Comparison of ENCODE assay signal across 9 mouse cellular contexts in genomic region chr12:86305045-86305444, GRCm38 (mm10). TPM values are rescaled to one million over a fixed set of nuclear protein-coding genes. Genes with fewer than 3 reads are reported as not detected.
DNase-seq lines count a peak whose midpoint lies in the region; ATAC-seq lines count a peak whose summit lies in the region.
"Had no signal": no experiment of that assay in that cellular context is flagged by ENCODE, and none has a peak within 500 bp of the region (broad histone marks: within the 10 kb centered on the region; RNA-seq: fewer than 3 reads in every experiment).

No protein-coding gene starts in this region.

- no peaks in the 10 kb centered on the region for H3K36me3 ChIP-seq in heart, embryonic 16.5 days (ENCODE audit: control insufficient read depth, insufficient read depth)
- H3K36me3 ChIP-seq in intestine, embryonic 14.5 days (ENCODE audit: control insufficient read depth, insufficient read depth, low read length) = no peaks in the 10 kb centered on the region
- H3K36me3 ChIP-seq in megakaryocyte, embryonic 14.5 days (replicated peaks; ENCODE audit: low read length) = no peaks in the 10 kb centered on the region

- no peak for DNase-seq in heart, adult 8-10 months (ENCODE audit: low spot score)
- peak; percentile 28 for DNase-seq in NIH3T3 (ENCODE audit: low read depth)
- no peak for DNase-seq in intestine, embryonic 14.5 days (ENCODE audit: low spot score)
- DNase-seq in cerebellum, postnatal 10 days = no peak
- no peak for DNase-seq in urinary bladder, postnatal 25 days (ENCODE audit: low spot score)
- DNase-seq in layer of hippocampus, adult 11-12 months (ENCODE audit: low spot score) = no peak
- DNase-seq: cerebellum, postnatal 36 days had no signal

- peak overlapping the region; percentile 64 for H3K4me2 ChIP-seq in heart, embryonic 16.5 days (ENCODE audit: low read depth, low read length)
- peak overlapping the region; percentile 47 for H3K4me2 ChIP-seq in intestine, embryonic 14.5 days (ENCODE audit: low read length)

- no peak overlapping the region for H3K9ac ChIP-seq in heart, embryonic 16.5 days (ENCODE audit: low read length)
- H3K9ac ChIP-seq in intestine, embryonic 14.5 days (ENCODE audit: low read length) = no peak overlapping the region

- H3K9me3 ChIP-seq in heart, embryonic 16.5 days (replicated peaks; ENCODE audit: control insufficient read depth, low read length) = no peaks in the 10 kb centered on the region
- H3K9me3 ChIP-seq in intestine, embryonic 14.5 days (ENCODE audit: control insufficient read depth, low read length) = no peaks in the 10 kb centered on the region
- H3K9me3 ChIP-seq in megakaryocyte, embryonic 14.5 days = no peaks in the 10 kb centered on the region

- H3K4me3 ChIP-seq in heart, embryonic 16.5 days (ENCODE audit: low read length) = no peak overlapping the region
- no peak overlapping the region for H3K4me3 ChIP-seq in intestine, embryonic 14.5 days (ENCODE audit: low read depth, low read length)
- H3K4me3 ChIP-seq in megakaryocyte, embryonic 14.5 days (replicated peaks) = peak overlapping the region; percentile 87

- peaks cover 7% of the 10 kb centered on the region for H3K4me1 ChIP-seq in heart, embryonic 16.5 days (ENCODE audit: control insufficient read depth, insufficient read depth, low read length)
- H3K4me1 ChIP-seq in intestine, embryonic 14.5 days (replicated peaks; ENCODE audit: control insufficient read depth, insufficient read depth, low read length) = no peaks in the 10 kb centered on the region
- H3K4me1 ChIP-seq in megakaryocyte, embryonic 14.5 days = peaks cover 22% of the 10 kb centered on the region

- H3K27ac ChIP-seq in heart, embryonic 16.5 days (ENCODE audit: low read length) = no peak overlapping the region
- H3K27ac ChIP-seq in intestine, embryonic 14.5 days (ENCODE audit: low read depth) = no peak overlapping the region

- ATAC-seq in heart, embryonic 16.5 days (replicated peaks; ENCODE audit: extremely low read depth, insufficient read depth, low FRiP score) = no peak
- ATAC-seq in intestine, embryonic 14.5 days (replicated peaks; ENCODE audit: low FRiP score, low TSS enrichment, low read depth) = no peak

- H3K27me3 ChIP-seq in heart, embryonic 16.5 days (ENCODE audit: control insufficient read depth, insufficient read depth, low read length) = no peaks in the 10 kb centered on the region
- H3K27me3 ChIP-seq in intestine, embryonic 14.5 days (replicated peaks; ENCODE audit: control insufficient read depth, insufficient read depth, low read length) = no peaks in the 10 kb centered on the region
- peaks cover 8% of the 10 kb centered on the region for H3K27me3 ChIP-seq in megakaryocyte, embryonic 14.5 days (replicated peaks)

- WGBS in heart, embryonic 16.5 days = 32% methylated on average over 7 of the region's 7 CpGs
- WGBS in intestine, embryonic 14.5 days = 55% methylated on average over 7 of the region's 7 CpGs

RNA-seq across cellular contexts. Expression of gene Esrrb, which starts 55.9 kb away (rescaled TPM):
- polyA plus RNA-seq in heart, embryonic 16.5 days (2015; fragmentation: Nextera tagmentation; extraction: Ambion mirVana) = 2.2 and 2.5 TPM in 2 replicates
- 10 to 100 TPM; 24.4 to 34.7 (median 29.2) TPM for total RNA-seq in heart, adult 8-10 months (2022)
- 0.46 and 0.51 TPM in 2 replicates for polyA plus RNA-seq in intestine, embryonic 14.5 days (2014; fragmentation: Nextera tagmentation; extraction: Ambion mirVana)
- polyA plus RNA-seq in megakaryocyte, embryonic 14.5 days (2012; ENCODE audit: insufficient read depth, low replicate concordance) = 0.18 TPM in 1 of 2 replicates, not detected in the other
